Mouse (Mus musculus) CH12.LX (cell line): Measurements from ENCODE around the gene Il1rap. TPM values are rescaled to one million over a fixed set of nuclear protein-coding genes. Genes with fewer than 3 reads are reported as not detected.

Experiments
- DNase-seq: peaks from one replicate; pipeline ENCODE4 v3.0.0-alpha.2; 2013; ENCODE audit errors: extremely low read depth
- H3K27ac ChIP-seq: 2 replicates; pipeline ENCODE4 v1.5.1; 2012; ENCODE audit warnings: low read depth, mild to moderate bottlenecking, control low read depth, moderate library complexity; ENCODE audit not compliant: insufficient read depth
- H3K27me3 ChIP-seq: replicated peaks from 2 replicates; pipeline ENCODE3; 2012; ENCODE audit warnings: inconsistent platforms
- H3K36me3 ChIP-seq, 2 experiments: replicated peaks in 1 of 2; 2 replicates each; pipeline versions ENCODE3 to v1.6.1; 2012; ENCODE audit warnings: inconsistent platforms in 1 of 2, low read length in 1 of 2, mild to moderate bottlenecking in 1 of 2, mixed read lengths in 1 of 2, moderate library complexity in 1 of 2; ENCODE audit not compliant: control insufficient read depth in 1 of 2, insufficient read depth in 1 of 2
- H3K4me1 ChIP-seq, 2 experiments: 2 replicates each; pipeline ENCODE4 v1.6.1; 2012; ENCODE audit warnings: inconsistent platforms in 1 of 2, moderate library complexity in 1 of 2; ENCODE audit not compliant: insufficient read depth in 2 of 2, control insufficient read depth in 1 of 2
- H3K4me2 ChIP-seq: 2 replicates; pipeline ENCODE4 v1.6.1; 2012; ENCODE audit warnings: low read depth, mild to moderate bottlenecking, control low read depth; ENCODE audit not compliant: poor library complexity, insufficient read depth, severe bottlenecking
- H3K4me3 ChIP-seq, 3 experiments: fragments of 150-350 bp in 1 of 3; sonication (generic) in 1 of 3; replicated peaks in 1 of 3; 2 replicates each; pipeline versions ENCODE3 to v1.5.1; 2011 to 2012; ENCODE audit warnings: low read depth in 2 of 3, low read length in 2 of 3, mild to moderate bottlenecking in 2 of 3, moderate library complexity in 2 of 3, control low read depth in 1 of 3, improper control_type of control experiment in 1 of 3, inconsistent platforms in 1 of 3, mixed read lengths in 1 of 3; ENCODE audit not compliant: poor library complexity in 1 of 3
- H3K79me2 ChIP-seq: replicated peaks from 2 replicates; pipeline ENCODE4 v1.6.1; 2012; ENCODE audit warnings: mild to moderate bottlenecking, moderate library complexity; ENCODE audit not compliant: control insufficient read depth, poor library complexity, insufficient read depth, severe bottlenecking; ENCODE audit errors: extremely low read depth
- H3K9ac ChIP-seq: 2 replicates; pipeline ENCODE4 v1.6.1; 2012; ENCODE audit warnings: low read depth, mild to moderate bottlenecking, control low read depth, moderate library complexity; ENCODE audit not compliant: insufficient read depth
- H3K9me3 ChIP-seq: replicated peaks from 2 replicates; pipeline ENCODE3; 2012; ENCODE audit warnings: low read length, inconsistent platforms, mixed read lengths
- E2F4 ChIP-seq: IDR thresholded peaks from 2 replicates; pipeline ENCODE4 v1.6.1; 2011; ENCODE audit warnings: low read depth, low read length, improper control_type of control experiment; ENCODE audit not compliant: insufficient replicate concordance
- EP300 ChIP-seq: IDR thresholded peaks from 2 replicates; pipeline ENCODE4 v1.6.1; 2011; ENCODE audit warnings: low read length, improper control_type of control experiment
- ETS1 ChIP-seq: conservative IDR thresholded peaks from 2 replicates; pipeline ENCODE4 v1.6.1; 2012; ENCODE audit warnings: low read depth, mild to moderate bottlenecking, inconsistent platforms, low read length, improper control_type of control experiment, moderate library complexity
- HCFC1 ChIP-seq: IDR thresholded peaks from 2 replicates; pipeline ENCODE4 v1.6.1; 2012; ENCODE audit warnings: low read depth, mild to moderate bottlenecking, inconsistent platforms, low read length, improper control_type of control experiment
- IRF4 ChIP-seq: IDR thresholded peaks from 2 replicates; pipeline ENCODE4 v1.6.1; 2014; ENCODE audit warnings: low read depth, mild to moderate bottlenecking, inconsistent platforms, low read length, improper control_type of control experiment
- JUND ChIP-seq: conservative IDR thresholded peaks from 2 replicates; pipeline ENCODE4 v1.6.1; 2011; ENCODE audit warnings: low read depth, low read length, improper control_type of control experiment
- MAFK ChIP-seq: IDR thresholded peaks from 2 replicates; pipeline ENCODE4 v1.6.1; 2011; ENCODE audit warnings: low read length, improper control_type of control experiment; ENCODE audit not compliant: insufficient replicate concordance
- MAZ ChIP-seq: IDR thresholded peaks from 2 replicates; pipeline ENCODE4 v1.6.1; 2012; ENCODE audit warnings: low read depth, mild to moderate bottlenecking, inconsistent platforms, low read length, improper control_type of control experiment, moderate library complexity
- MYC ChIP-seq: IDR thresholded peaks from 2 replicates; pipeline ENCODE4 v1.6.1; 2011; ENCODE audit warnings: low read depth, mild to moderate bottlenecking, improper control_type of control experiment, low read length
- NRF1 ChIP-seq: IDR thresholded peaks from 2 replicates; pipeline ENCODE4 v1.6.1; 2014; ENCODE audit warnings: low read depth, mild to moderate bottlenecking, inconsistent platforms, low read length, improper control_type of control experiment, moderate library complexity
- PAX5 ChIP-seq: IDR thresholded peaks from 2 replicates; pipeline ENCODE4 v1.6.1; 2012; ENCODE audit warnings: low read length, inconsistent platforms, mixed read lengths
- POLR2A ChIP-seq: IDR thresholded peaks from 2 replicates; pipeline ENCODE4 v1.6.1; 2011; ENCODE audit warnings: low read depth, mild to moderate bottlenecking, improper control_type of control experiment, low read length
- POLR2AphosphoS2 ChIP-seq: IDR thresholded peaks from 2 replicates; pipeline ENCODE4 v1.6.1; 2011; ENCODE audit warnings: low read depth, low read length, improper control_type of control experiment
- RCOR1 ChIP-seq: conservative IDR thresholded peaks from 2 replicates; pipeline ENCODE4 v1.6.1; 2012; ENCODE audit warnings: low read depth, mild to moderate bottlenecking, inconsistent platforms, low read length, improper control_type of control experiment
- SMC3 ChIP-seq: IDR thresholded peaks from 2 replicates; pipeline ENCODE4 v1.6.1; 2011; ENCODE audit warnings: low read depth, low read length, improper control_type of control experiment
- TBP ChIP-seq: conservative IDR thresholded peaks from 2 replicates; pipeline ENCODE4 v1.6.1; 2011; ENCODE audit warnings: low read depth, low read length, improper control_type of control experiment
- UBTF ChIP-seq: IDR thresholded peaks from 2 replicates; pipeline ENCODE4 v1.6.1; 2012; ENCODE audit warnings: low read depth, mild to moderate bottlenecking, inconsistent platforms, low read length, improper control_type of control experiment, moderate library complexity
- ZC3H11A ChIP-seq: IDR thresholded peaks from 2 replicates; pipeline ENCODE4 v1.6.1; 2012; ENCODE audit warnings: low read depth, mild to moderate bottlenecking, inconsistent platforms, low read length, improper control_type of control experiment
- ZKSCAN1 ChIP-seq: IDR thresholded peaks from 2 replicates; pipeline ENCODE4 v1.6.1; 2012; ENCODE audit warnings: low read depth, inconsistent platforms, low read length, improper control_type of control experiment, borderline replicate concordance
- ZMIZ1 ChIP-seq: IDR thresholded peaks from 2 replicates; pipeline ENCODE4 v1.6.1; 2012; ENCODE audit warnings: low read depth, mild to moderate bottlenecking, inconsistent platforms, low read length, improper control_type of control experiment
- ZNF384 ChIP-seq: IDR thresholded peaks from 2 replicates; pipeline ENCODE4 v1.6.1; 2012; ENCODE audit warnings: low read depth, low read length, improper control_type of control experiment, inconsistent platforms
- dilution Hi-C: fragments of 300-500 bp; cut with MboI; formaldehyde crosslinking; loops from 2 replicates; pipeline ENCODE4 v1.14.3; 2020; ENCODE audit warnings: low sequenced_read_pairs; ENCODE audit not compliant: extremely low pct_unique_long_range_greater_than_20kb, extremely low pct_ligation_motif_present
- in situ Hi-C: fragments of 300-500 bp; cut with MboI; formaldehyde crosslinking; loops from 3 replicates; pipeline ENCODE4 v1.14.3; 2019; ENCODE audit warnings: low sequenced_read_pairs, low pct_ligation_motif_present, low pct_unique_long_range_greater_than_20kb, mixed read lengths
- polyA plus RNA-seq: library from polyadenylated mRNA; unstranded; fragments of >175 nt; gene quantifications from 2 replicates; pipeline ENCODE4 v1.2.1, GENCODE M21; 2012; ENCODE audit warnings: low read depth; ENCODE audit not compliant: insufficient read length
- total RNA-seq, 2 experiments: library from RNA; depleted of rRNA; stranded (reverse); fragments of 300-350 nt in 1 of 2; fragments of >200 nt in 1 of 2; gene quantifications; 2 replicates each; pipeline ENCODE4 v1.2.3; 2012 to 2014

The Il1rap gene
- total and polyA plus RNA-seq, 3 experiments, result 4.1 to 15.0 (median 9.4) TPM

DNA sequence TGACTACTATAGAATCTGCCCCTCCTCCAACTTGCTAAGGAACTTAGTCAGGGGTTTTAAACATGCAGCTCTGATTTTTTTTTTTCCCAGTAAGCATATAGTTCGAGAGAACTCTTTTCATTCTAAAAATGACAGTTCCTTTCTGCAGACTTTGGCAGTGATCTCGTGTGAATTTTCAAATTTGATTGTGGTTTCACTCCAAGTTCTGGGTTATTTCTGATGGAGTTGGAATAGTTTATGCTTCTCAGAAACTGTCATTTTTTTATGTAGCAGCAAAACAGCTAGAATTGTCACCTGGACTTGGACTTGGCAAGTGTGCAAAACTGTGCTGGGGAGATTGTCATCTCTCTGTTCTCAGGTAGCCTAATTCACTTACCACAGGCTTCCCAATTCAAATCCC, 53.3 kb downstream of the Il1rap start:
- in situ Hi-C loops (no loop called here), dilution Hi-C loops (no loop called here)
- H3K4me1 ChIP-seq, result no peaks in the 10 kb centered on the region
- no peak overlapping the region for H3K27ac ChIP-seq
- no peaks in the 10 kb centered on the region for H3K27me3 ChIP-seq
- H3K9ac ChIP-seq, result no peak overlapping the region
- no peaks in the 10 kb centered on the region for H3K79me2 ChIP-seq
- no peak for DNase-seq
- H3K9me3 ChIP-seq, result no peaks in the 10 kb centered on the region
- no peaks in the 10 kb centered on the region for H3K36me3 ChIP-seq
- no peak overlapping the region for H3K4me2 ChIP-seq
- TF ChIP-seq MAFK (no peak), POLR2A (no peak), ZMIZ1 (no peak), RCOR1 (no peak), POLR2AphosphoS2 (no peak), ZKSCAN1 (no peak), JUND (no peak), EP300 (no peak), SMC3 (no peak), UBTF (no peak), E2F4 (no peak), TBP (no peak)
- H3K4me3 ChIP-seq, result no peak overlapping the region

DNA sequence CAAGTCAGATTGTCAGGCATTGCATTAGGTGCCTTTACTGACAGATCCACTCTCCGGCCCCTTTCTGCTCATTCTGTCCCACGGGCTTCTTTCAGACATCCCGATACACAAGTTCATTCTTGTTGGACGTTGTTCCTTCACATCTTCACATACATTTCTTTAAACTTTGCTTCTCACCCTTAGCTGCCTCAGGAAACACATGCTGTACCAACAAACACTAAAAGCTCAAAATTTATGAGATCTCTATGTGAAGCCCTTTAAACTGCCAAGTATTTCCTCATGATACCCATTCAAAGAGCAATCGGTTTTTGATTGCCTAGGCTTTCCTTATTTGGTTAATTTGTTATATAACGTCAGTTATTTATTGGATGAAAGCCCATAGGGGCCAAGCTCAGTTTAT, 61.6 kb downstream of the Il1rap start:
- TF ChIP-seq HCFC1, result no peak
- no peak for TF ChIP-seq ETS1
- no peak for TF ChIP-seq ZMIZ1
- no peak for TF ChIP-seq SMC3
- TF ChIP-seq ZNF384, result no peak
- TF ChIP-seq MAZ, result no peak
- no peak for TF ChIP-seq NRF1
- TF ChIP-seq PAX5, result no peak
- TF ChIP-seq UBTF, result no peak
- TF ChIP-seq ZC3H11A, result no peak
- no peak for TF ChIP-seq RCOR1
- TF ChIP-seq MYC, result no peak
- no peak for TF ChIP-seq IRF4
- Histone ChIP-seq H3K4me3 (no peak overlapping the region), H3K4me2 (no peak overlapping the region), H3K9ac (no peak overlapping the region), H3K36me3 (no peaks in the 10 kb centered on the region), H3K27ac (no peak overlapping the region), H3K9me3 (no peaks in the 10 kb centered on the region), H3K27me3 (no peaks in the 10 kb centered on the region), H3K79me2 (no peaks in the 10 kb centered on the region), H3K4me1 (no peaks in the 10 kb centered on the region)
- in situ Hi-C loops (no loop called here), dilution Hi-C loops (no loop called here)
- DNase-seq, result no peak
